Mouse (Mus musculus): ENCODE measurements at regions not wholly inside any gene's neighbourhood (a gene's known extent, or its start where the extent isn't known, plus 50 kb on each side); places are given as distances from the start of the nearest gene placed in this dataset.

- TF ChIP-seq POLR2A (IDR thresholded peaks at IDR 0.05; ENCODE audit: low read depth, low read length) (no peak), CTCF (conservative IDR thresholded peaks at IDR 0.05; ENCODE audit: insufficient read depth, insufficient read length, low read depth, low read length) (no peak)
Measured at GRCm38 (mm10) chr9:31644106-31644505, 179.8 kb upstream of the Tmem45b start.
